Mouse (Mus musculus) E14TG2a.4 (cell line): ENCODE measurements at regions not wholly inside any gene's neighbourhood (a gene's known extent, or its start where the extent isn't known, plus 50 kb on each side); places are given as distances from the start of the nearest gene placed in this dataset.

Experiments used
- CTCF ChIP-seq: conservative IDR thresholded peaks from 2 replicates; pipeline ENCODE4 v1.5.1; 2014; ENCODE audit warnings: low read length
- POU5F1 ChIP-seq: IDR thresholded peaks from 2 replicates; pipeline ENCODE4 v1.6.1; 2014; ENCODE audit warnings: low read length, borderline replicate concordance

- no peak for TF ChIP-seq CTCF
- TF ChIP-seq POU5F1, result no peak
Measured at GRCm38 (mm10) chr10:6301514-6301913, 379.3 kb upstream of the Rgs17 start.
